ENCODE assay signal across 14 mouse cellular contexts in the genomic region with DNA sequence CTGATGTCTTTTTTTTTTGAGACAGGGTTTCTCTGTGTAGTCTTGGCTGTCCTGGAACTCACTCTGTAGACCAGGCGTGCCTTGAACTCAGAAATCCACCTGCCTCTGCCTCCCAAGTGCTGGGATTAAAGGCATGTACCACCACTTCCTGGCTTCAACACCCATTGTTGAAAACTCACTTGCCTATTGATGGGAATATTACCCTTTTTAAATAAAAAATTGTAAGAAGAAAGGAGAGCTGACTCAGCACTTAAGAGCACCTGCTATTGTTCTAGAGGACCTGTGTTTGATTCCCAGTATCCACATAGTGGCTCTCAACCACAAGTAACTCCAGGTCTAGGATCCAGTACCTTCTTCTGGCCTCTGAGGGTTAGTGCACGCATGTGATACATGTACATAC. TPM values are rescaled to one million over a fixed set of nuclear protein-coding genes. Genes with fewer than 3 reads are reported as not detected.
"Had no signal": no experiment of that assay in that cellular context is flagged by ENCODE, and none has a peak within 500 bp of the region (broad histone marks: within the 10 kb centered on the region; RNA-seq: fewer than 3 reads in every experiment).

No protein-coding gene starts in this region.

RNA-seq across cellular contexts. Expression of gene Itpka, which starts 26.3 kb away (rescaled TPM):
- total RNA-seq: megakaryocyte-erythroid progenitor cell, adult 5-6 weeks; monocyte, adult 5-6 weeks had no signal
- polyA plus RNA-seq: macrophage had no signal

RNA-seq across cellular contexts. Expression of gene Ltk, which starts 44.4 kb away (rescaled TPM):
- total RNA-seq: liver, adult 2 months; megakaryocyte progenitor cell, adult 5-6 weeks; megakaryocyte, adult 5-6 weeks; megakaryocyte-erythroid progenitor cell, adult 5-6 weeks; monocyte, adult 5-6 weeks had no signal
- polyA plus RNA-seq: limb, embryonic 10.5 days; limb, embryonic 11.5 days; limb, embryonic 12.5 days; limb, embryonic 13.5 days; limb, embryonic 15.5 days; liver, embryonic 13.5 days; macrophage; midbrain, embryonic 10.5 days; myocyte had no signal
